Mouse (Mus musculus) E14TG2a.4 (cell line): ENCODE data around the gene Myl7.

Experiments
- CTCF ChIP-seq: conservative IDR thresholded peaks from 2 replicates; pipeline ENCODE4 v1.5.1; 2014; ENCODE audit warnings: low read length
- NANOG ChIP-seq: IDR thresholded peaks from 2 replicates; pipeline ENCODE4 v1.6.1; 2014; ENCODE audit warnings: borderline replicate concordance, low read length, mixed read lengths

GRCm38 (mm10) chr11:5947796-5948195 is 49.2 kb upstream of the Myl7 start:
- no peak for TF ChIP-seq CTCF
- TF ChIP-seq NANOG: no peak
